Mouse (Mus musculus): ENCODE results near the gene Inf2. TPM values are rescaled to one million over a fixed set of nuclear protein-coding genes. Genes with fewer than 3 reads are reported as not detected.

Gene Inf2
- polyA plus RNA-seq, 1 experiment, result 118 TPM

DNA sequence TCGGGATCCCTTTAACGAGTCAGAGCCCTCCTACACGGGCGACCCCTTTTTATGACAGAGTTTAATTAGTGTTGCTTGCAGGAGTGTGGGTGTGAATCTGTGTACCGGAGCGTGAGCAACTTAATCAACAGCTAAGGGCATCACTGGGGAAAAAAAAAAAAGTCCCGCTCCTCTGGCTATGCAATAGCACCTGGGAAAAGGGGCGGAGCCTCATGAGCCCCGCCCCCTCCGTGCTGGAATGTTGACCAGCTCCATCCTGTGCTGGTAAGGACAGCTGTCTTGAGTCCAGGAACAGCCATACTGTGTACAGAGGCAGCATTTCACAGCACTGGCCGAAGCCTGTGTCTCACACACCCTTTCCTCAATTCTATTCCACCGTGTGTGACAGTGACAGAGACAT lies 33.7 kb upstream of the Inf2 start:
- H3ac ChIP-seq (ENCODE audit: control insufficient read depth, insufficient read length, low read depth), result no peak overlapping the region
- H3K36me3 ChIP-seq (ENCODE audit: control insufficient read depth, insufficient read depth), result no peaks in the 10 kb centered on the region
- H3K4me3 ChIP-seq (ENCODE audit: insufficient read depth, poor library complexity, severe bottlenecking), result no peak overlapping the region
- no peaks in the 10 kb centered on the region for H3K79me3 ChIP-seq (ENCODE audit: low read depth)
- H3K27me3 ChIP-seq (ENCODE audit: control insufficient read depth, insufficient read depth, insufficient read length), result no peaks in the 10 kb centered on the region
- H3K79me2 ChIP-seq (ENCODE audit: control insufficient read depth, insufficient read depth), result no peaks in the 10 kb centered on the region
- TF ChIP-seq MYOD1 (IDR thresholded peaks at IDR 0.05; ENCODE audit: control insufficient read depth, insufficient read length, low read depth) (no peak), MAX (IDR thresholded peaks at IDR 0.05) (no peak), MYOG (IDR thresholded peaks at IDR 0.05; ENCODE audit: control insufficient read depth, extremely low read depth, insufficient read length) (no peak), CTCF (IDR thresholded peaks at IDR 0.05; ENCODE audit: control insufficient read depth, insufficient read depth, insufficient read length) (no peak), CEBPB (IDR thresholded peaks at IDR 0.05; ENCODE audit: low read depth) (no peak), USF1 (IDR thresholded peaks at IDR 0.05; ENCODE audit: low read depth) (no peak)

DNA sequence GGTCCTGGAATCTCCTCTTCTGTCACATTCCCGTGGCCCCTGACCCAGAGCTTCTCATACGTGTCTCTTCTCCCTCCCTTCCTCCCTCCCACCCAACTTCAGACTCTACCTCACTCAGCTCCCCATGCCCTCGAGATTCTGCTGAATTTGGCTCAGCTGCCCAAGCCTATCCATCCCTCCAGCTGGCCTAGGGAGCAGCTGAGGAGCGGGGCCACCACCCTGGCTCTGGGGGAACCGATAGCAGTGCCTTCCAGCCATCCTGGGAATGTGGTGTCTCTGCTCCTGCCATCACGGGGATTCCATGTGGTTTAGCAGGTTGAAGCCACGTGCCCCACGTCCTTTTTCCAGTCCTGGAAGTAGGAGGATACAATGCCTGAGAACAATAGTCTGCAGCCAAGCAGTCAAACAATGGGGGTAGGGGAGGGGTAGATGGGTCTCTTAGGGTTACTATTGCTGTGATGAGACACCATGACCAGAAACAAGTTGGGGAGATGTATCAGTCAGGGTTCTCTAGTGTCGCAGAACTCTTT lies 32.0 kb upstream of the Inf2 start:
- H3K4me3 ChIP-seq (ENCODE audit: insufficient read depth, poor library complexity, severe bottlenecking), result no peak overlapping the region
- H3K36me3 ChIP-seq (ENCODE audit: control insufficient read depth, insufficient read depth), result no peaks in the 10 kb centered on the region
- H3K79me3 ChIP-seq (ENCODE audit: low read depth), result no peaks in the 10 kb centered on the region
- TF ChIP-seq MAX (IDR thresholded peaks at IDR 0.05) (no peak), MYOG (IDR thresholded peaks at IDR 0.05; ENCODE audit: control insufficient read depth, extremely low read depth, insufficient read length) (no peak), FOSL1 (IDR thresholded peaks at IDR 0.05; ENCODE audit: insufficient read depth, low read length, poor library complexity, severe bottlenecking) (no peak)
- H3K27me3 ChIP-seq (ENCODE audit: control insufficient read depth, insufficient read depth, insufficient read length), result no peaks in the 10 kb centered on the region
- H3ac ChIP-seq (ENCODE audit: control insufficient read depth, insufficient read length, low read depth), result no peak overlapping the region
- H3K79me2 ChIP-seq (ENCODE audit: control insufficient read depth, insufficient read depth), result no peaks in the 10 kb centered on the region

DNA sequence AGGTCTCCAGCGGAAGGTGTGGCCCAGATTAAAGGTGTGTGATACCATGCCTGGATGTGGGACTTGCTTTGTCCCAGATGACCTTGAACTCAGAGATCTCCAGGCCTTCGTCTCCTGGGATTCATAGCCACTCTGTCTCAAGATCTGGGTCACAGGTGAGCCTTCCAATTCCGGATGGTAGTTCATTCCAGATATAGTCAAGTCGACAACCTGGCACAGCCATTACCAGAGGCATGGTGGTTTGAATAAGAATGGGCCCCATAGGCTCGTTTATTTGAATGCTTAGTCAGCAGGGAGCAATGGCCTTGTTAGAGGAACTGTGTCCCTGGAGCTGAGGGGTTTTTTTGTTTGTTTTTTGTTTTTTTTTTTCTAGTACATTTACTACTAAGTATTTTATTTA lies 31.4 kb upstream of the Inf2 start:
- Histone ChIP-seq H3K36me3 (ENCODE audit: control insufficient read depth, insufficient read depth) (no peaks in the 10 kb centered on the region), H3K79me3 (ENCODE audit: low read depth) (no peaks in the 10 kb centered on the region), H3K79me2 (ENCODE audit: control insufficient read depth, insufficient read depth) (no peaks in the 10 kb centered on the region), H3K27me3 (ENCODE audit: control insufficient read depth, insufficient read depth, insufficient read length) (no peaks in the 10 kb centered on the region), H3K4me3 (ENCODE audit: insufficient read depth, poor library complexity, severe bottlenecking) (no peak overlapping the region), H3ac (ENCODE audit: control insufficient read depth, insufficient read length, low read depth) (no peak overlapping the region)
- TF ChIP-seq MAX (IDR thresholded peaks at IDR 0.05), result no peak
- no peak for TF ChIP-seq FOSL1 (IDR thresholded peaks at IDR 0.05; ENCODE audit: insufficient read depth, low read length, poor library complexity, severe bottlenecking)
- no peak for TF ChIP-seq USF1 (IDR thresholded peaks at IDR 0.05; ENCODE audit: low read depth)
- no peak for TF ChIP-seq MYOD1 (IDR thresholded peaks at IDR 0.05; ENCODE audit: control insufficient read depth, insufficient read length, low read depth)
- TF ChIP-seq MYOG (IDR thresholded peaks at IDR 0.05; ENCODE audit: control insufficient read depth, extremely low read depth, insufficient read length), result no peak
- TF ChIP-seq CEBPB (IDR thresholded peaks at IDR 0.05; ENCODE audit: low read depth), result no peak
- no peak for TF ChIP-seq CTCF (IDR thresholded peaks at IDR 0.05; ENCODE audit: control insufficient read depth, insufficient read depth, insufficient read length)

DNA sequence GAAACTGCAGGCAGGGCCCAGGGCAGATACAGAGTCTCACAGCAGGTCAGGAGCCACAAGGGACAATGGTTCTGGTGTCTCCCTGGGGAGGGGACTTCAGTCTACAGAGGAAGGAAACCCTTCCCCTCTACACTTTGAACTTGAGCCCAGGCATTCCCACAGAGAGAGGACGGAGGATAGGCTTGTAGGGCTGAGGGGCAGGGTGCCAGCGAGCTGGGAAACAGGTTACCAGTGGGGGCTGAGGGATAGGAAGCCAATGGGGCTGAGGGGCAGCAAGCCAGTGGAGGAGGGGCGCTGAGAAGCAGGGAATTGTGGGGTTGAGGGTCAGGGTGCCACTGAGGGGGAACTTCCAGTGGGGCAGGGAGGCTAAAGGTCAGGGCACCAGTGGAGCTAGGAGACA lies 29.4 kb upstream of the Inf2 start:
- Histone ChIP-seq H3K4me3 (ENCODE audit: insufficient read depth, poor library complexity, severe bottlenecking) (no peak overlapping the region), H3K79me3 (ENCODE audit: low read depth) (no peaks in the 10 kb centered on the region), H3K79me2 (ENCODE audit: control insufficient read depth, insufficient read depth) (no peaks in the 10 kb centered on the region), H3K27me3 (ENCODE audit: control insufficient read depth, insufficient read depth, insufficient read length) (no peaks in the 10 kb centered on the region), H3K36me3 (ENCODE audit: control insufficient read depth, insufficient read depth) (no peaks in the 10 kb centered on the region), H3ac (ENCODE audit: control insufficient read depth, insufficient read length, low read depth) (no peak overlapping the region)
- TF ChIP-seq CEBPB (IDR thresholded peaks at IDR 0.05; ENCODE audit: low read depth), result no peak
- no peak for TF ChIP-seq MAX (IDR thresholded peaks at IDR 0.05)
- TF ChIP-seq CTCF (IDR thresholded peaks at IDR 0.05; ENCODE audit: control insufficient read depth, insufficient read depth, insufficient read length), result no peak
- no peak for TF ChIP-seq MYOG (IDR thresholded peaks at IDR 0.05; ENCODE audit: control insufficient read depth, extremely low read depth, insufficient read length)
- no peak for TF ChIP-seq FOSL1 (IDR thresholded peaks at IDR 0.05; ENCODE audit: insufficient read depth, low read length, poor library complexity, severe bottlenecking)
- TF ChIP-seq MYOD1 (IDR thresholded peaks at IDR 0.05; ENCODE audit: control insufficient read depth, insufficient read length, low read depth), result no peak
- no peak for TF ChIP-seq USF1 (IDR thresholded peaks at IDR 0.05; ENCODE audit: low read depth)

DNA sequence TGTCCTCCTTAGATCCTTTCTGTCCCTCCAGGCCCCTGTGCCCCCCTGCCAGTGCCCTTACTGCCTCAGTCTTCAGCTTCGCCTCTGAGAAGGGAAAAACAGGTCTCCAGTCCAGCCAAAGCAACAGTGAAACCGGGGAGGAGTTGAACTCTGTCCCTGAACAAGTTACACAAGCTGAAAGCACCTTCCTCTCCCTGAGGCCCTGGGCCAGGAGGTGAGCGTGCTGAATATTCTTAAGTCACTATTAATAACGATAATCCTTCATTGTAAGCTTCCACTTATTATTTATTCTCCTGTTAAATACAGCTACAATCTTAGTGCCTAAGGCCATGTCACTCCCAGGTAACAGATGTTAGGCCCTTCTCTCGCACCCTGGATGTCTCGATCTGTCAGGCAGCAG lies 28.9 kb upstream of the Inf2 start:
- Histone ChIP-seq H3K36me3 (ENCODE audit: control insufficient read depth, insufficient read depth) (no peaks in the 10 kb centered on the region), H3ac (ENCODE audit: control insufficient read depth, insufficient read length, low read depth) (no peak overlapping the region), H3K79me2 (ENCODE audit: control insufficient read depth, insufficient read depth) (no peaks in the 10 kb centered on the region), H3K4me3 (ENCODE audit: insufficient read depth, poor library complexity, severe bottlenecking) (no peak overlapping the region), H3K27me3 (ENCODE audit: control insufficient read depth, insufficient read depth, insufficient read length) (no peaks in the 10 kb centered on the region), H3K79me3 (ENCODE audit: low read depth) (no peaks in the 10 kb centered on the region)
- no peak for TF ChIP-seq FOSL1 (IDR thresholded peaks at IDR 0.05; ENCODE audit: insufficient read depth, low read length, poor library complexity, severe bottlenecking)
- no peak for TF ChIP-seq MYOD1 (IDR thresholded peaks at IDR 0.05; ENCODE audit: control insufficient read depth, insufficient read length, low read depth)
- TF ChIP-seq MYOG (IDR thresholded peaks at IDR 0.05; ENCODE audit: control insufficient read depth, extremely low read depth, insufficient read length), result no peak
- TF ChIP-seq MAX (IDR thresholded peaks at IDR 0.05), result no peak
- no peak for TF ChIP-seq CEBPB (IDR thresholded peaks at IDR 0.05; ENCODE audit: low read depth)
- no peak for TF ChIP-seq USF1 (IDR thresholded peaks at IDR 0.05; ENCODE audit: low read depth)
- TF ChIP-seq CTCF (IDR thresholded peaks at IDR 0.05; ENCODE audit: control insufficient read depth, insufficient read depth, insufficient read length), result no peak

DNA sequence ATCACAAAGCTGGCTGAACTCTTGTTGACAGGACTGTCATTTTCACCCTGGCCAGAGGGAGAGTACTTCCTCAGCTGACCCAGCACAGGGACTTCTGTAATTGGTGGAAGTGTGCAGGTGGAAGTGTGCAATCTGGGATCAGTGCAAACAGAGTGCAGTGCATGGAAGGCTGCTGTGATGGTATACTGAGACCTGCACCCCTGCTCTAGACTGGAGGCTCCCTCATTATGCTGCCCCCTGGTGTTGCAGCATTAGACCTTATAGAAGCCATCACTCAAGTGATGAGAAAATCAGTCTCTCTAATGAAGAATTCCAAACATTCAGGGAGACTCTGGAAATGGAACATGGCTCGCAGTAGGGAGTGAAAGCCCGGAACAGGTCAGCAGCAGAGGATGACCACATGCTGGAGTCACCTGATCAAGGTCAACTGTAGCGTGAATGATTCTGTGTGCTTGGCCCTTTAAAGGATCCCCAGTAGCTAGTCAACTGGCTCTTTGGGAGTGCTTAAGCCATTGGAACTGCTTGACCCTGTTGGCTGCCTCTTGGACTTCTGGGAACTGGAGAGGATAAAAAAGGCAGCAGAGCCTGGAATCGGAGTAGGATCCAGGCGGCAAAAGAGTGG lies 28.3 kb upstream of the Inf2 start:
- Histone ChIP-seq H3K79me3 (ENCODE audit: low read depth) (no peaks in the 10 kb centered on the region), H3K27me3 (ENCODE audit: control insufficient read depth, insufficient read depth, insufficient read length) (no peaks in the 10 kb centered on the region), H3K4me3 (ENCODE audit: insufficient read depth, poor library complexity, severe bottlenecking) (no peak overlapping the region), H3K79me2 (ENCODE audit: control insufficient read depth, insufficient read depth) (no peaks in the 10 kb centered on the region), H3K36me3 (ENCODE audit: control insufficient read depth, insufficient read depth) (no peaks in the 10 kb centered on the region), H3ac (ENCODE audit: control insufficient read depth, insufficient read length, low read depth) (no peak overlapping the region)
- TF ChIP-seq CEBPB (IDR thresholded peaks at IDR 0.05; ENCODE audit: low read depth), result no peak
- TF ChIP-seq MYOD1 (IDR thresholded peaks at IDR 0.05; ENCODE audit: control insufficient read depth, insufficient read length, low read depth), result no peak
- no peak for TF ChIP-seq USF1 (IDR thresholded peaks at IDR 0.05; ENCODE audit: low read depth)
- TF ChIP-seq MAX (IDR thresholded peaks at IDR 0.05), result no peak
- no peak for TF ChIP-seq MYOG (IDR thresholded peaks at IDR 0.05; ENCODE audit: control insufficient read depth, extremely low read depth, insufficient read length)
- TF ChIP-seq CTCF (IDR thresholded peaks at IDR 0.05; ENCODE audit: control insufficient read depth, insufficient read depth, insufficient read length), result no peak
- no peak for TF ChIP-seq FOSL1 (IDR thresholded peaks at IDR 0.05; ENCODE audit: insufficient read depth, low read length, poor library complexity, severe bottlenecking)
